Mouse (Mus musculus): ENCODE measurements at regions not wholly inside any gene's neighbourhood (a gene's known extent, or its start where the extent isn't known, plus 50 kb on each side); places are given as distances from the start of the nearest gene placed in this dataset.

GRCm38 (mm10) chr8:26816977-26817376, 160.1 kb upstream of the Zfp703 start:
- DNase-seq: no peak

- DNase-seq: no peak
These were observed 152.8 kb upstream of the Zfp703 start for GRCm38 (mm10) chr8:26824189-26824941.

GRCm38 (mm10) chr8:26828311-26828909, 148.7 kb upstream of the Zfp703 start:
- DNase-seq: no peak

DNA sequence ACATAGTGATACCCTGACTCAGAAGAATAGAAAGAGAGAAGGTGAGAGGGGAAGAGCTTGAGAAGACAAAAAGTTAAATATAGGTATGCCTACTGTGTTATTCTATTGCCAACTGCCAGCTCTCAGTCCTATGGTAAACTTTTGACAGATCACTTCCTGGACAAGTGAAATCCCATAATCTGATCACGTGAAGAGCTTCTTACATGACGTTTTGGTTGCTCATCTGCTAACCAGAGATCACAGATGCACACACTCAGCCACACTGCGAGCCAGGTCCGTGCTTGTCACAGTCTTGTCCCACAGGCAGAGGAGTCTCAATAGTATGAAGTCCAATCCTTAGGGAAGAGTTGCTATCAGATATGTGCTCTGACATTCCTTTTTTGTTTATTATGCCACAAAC, 147.8 kb upstream of the Zfp703 start:
- no peak for DNase-seq

DNA sequence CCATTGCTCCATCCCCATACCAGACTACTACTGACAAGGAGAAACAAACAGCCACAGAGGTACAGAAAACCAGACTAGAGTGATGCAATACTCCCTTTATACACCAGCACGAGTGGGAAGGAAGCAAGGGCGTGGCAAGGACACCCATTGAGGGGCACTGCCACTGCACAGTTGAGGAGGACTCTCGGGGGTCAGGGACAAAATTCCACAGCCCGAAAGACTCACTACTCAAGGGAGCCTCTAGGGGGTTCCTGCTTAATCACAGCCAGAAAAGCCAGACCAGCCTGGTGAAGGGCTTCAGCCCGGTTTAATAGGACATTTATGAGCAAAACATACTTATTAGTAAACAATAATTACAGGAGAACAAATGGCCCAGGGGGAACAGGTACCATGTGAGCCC, 146.0 kb upstream of the Zfp703 start:
- no peak for DNase-seq

DNA sequence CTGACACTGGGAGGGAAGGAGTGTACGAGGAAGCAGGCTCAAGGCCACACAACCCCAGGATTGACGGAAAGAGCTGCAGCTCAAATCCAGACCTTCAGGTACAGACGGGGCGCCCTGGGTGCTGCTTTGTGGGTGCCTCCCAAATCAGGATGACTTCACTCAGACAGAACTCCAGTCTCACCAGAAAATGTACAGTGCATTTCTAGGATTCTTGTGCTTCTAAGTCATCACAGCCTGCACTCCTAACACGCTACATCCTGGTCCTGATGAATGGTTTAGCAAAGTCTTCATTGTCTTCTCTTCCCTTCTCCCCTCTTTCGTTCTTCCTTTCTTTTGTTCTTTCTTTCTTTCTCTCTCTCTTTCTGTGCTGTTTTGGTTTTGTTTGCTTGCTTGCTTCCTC, 145.3 kb upstream of the Zfp703 start:
- no peak for DNase-seq

DNA sequence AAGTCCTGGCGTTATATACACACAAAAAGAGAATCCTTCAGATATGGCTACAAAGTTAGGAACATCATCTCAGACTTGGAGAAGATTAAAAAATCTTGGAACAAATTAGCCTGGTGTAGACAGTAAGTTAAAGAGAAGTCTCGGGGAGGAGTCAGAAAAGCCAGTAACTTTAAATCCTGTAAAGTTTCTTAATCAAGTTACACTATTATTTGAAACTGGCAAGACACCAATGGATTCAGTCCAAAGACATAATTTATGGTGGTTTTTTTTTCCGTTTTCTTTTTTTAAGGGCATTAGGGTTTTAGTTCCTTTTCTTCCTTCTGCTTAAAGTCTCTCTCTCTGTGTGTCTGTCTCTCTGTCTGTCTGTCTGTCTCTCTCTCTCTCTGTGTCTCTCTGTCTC, 144.6 kb upstream of the Zfp703 start:
- no peak for DNase-seq

- peak; percentile 64 for DNase-seq
These were observed 143.8 kb upstream of the Zfp703 start for GRCm38 (mm10) chr8:26833297-26833696.

- no peak for DNase-seq
These were observed 143.3 kb upstream of the Zfp703 start for GRCm38 (mm10) chr8:26833784-26834183.

DNA sequence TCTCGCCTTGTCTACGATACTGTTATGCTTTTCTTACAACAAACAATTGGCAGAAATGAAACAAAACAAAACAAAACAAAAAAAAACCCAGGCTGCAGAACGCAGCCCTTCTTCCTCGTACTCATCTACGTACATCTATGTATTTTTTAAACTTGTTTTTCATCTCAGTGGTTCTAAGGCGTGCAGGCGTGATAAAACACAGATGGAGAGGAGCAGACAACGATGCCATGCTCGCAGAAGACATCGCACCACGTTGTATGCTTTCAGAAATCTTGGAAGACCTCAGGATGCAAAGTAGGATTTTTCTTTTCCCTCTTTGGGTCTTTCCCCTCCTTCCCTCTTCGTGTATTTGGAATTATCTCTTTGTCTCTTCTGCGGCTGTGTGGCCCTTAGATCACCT, 142.5 kb upstream of the Zfp703 start:
- DNase-seq: no peak

GRCm38 (mm10) chr8:26835076-26835475, 142.0 kb upstream of the Zfp703 start:
- no peak for DNase-seq

- no peak for DNase-seq
These were observed 141.5 kb upstream of the Zfp703 start for GRCm38 (mm10) chr8:26835616-26836015.

DNA sequence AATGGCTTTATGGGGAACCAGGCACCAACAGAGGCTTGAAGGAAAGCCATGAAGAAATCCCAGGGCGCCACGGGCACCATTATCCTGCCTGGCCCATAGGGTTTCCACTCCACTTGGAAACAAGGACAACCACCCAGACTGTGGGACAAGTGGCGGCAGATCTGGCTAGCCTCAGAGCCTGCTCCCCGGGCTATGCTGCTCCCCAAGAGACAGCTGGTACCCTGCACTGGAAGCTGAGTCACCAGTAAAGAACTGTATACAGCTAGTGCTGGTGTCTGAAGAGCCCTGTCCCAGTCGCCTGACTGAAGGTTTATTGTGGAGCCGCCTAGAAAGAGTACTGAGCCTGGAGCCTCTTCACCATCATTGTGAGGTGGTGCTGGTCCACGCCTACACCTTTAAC, 140.6 kb upstream of the Zfp703 start:
- no peak for DNase-seq

- no peak for DNase-seq
These were observed 136.8 kb upstream of the Zfp703 start for GRCm38 (mm10) chr8:26840286-26840685.

- no peak for DNase-seq
These were observed 136.1 kb upstream of the Zfp703 start for GRCm38 (mm10) chr8:26840745-26841680.

DNA sequence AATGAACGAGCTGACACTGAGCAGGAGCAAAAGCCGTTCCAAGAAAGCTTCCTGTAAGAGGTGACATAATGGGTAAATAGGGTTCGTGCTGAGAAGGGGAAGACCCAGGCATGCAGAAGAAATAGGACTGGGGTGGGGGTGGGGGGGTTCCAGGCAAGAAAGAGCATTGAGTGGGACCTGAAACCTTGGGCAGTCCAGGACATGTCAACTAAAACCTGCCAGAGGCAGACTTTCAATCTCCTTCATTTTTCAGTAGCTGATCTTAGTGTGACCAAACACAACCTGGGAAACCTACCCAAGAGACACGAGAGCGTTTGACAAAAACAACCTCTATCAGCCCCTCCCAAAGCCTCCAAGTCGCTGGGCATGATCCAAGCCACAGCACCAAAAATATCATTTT, 133.4 kb upstream of the Zfp703 start:
- no peak for DNase-seq

GRCm38 (mm10) chr8:26844132-26844808, 132.9 kb upstream of the Zfp703 start:
- DNase-seq: peak; percentile 38

DNA sequence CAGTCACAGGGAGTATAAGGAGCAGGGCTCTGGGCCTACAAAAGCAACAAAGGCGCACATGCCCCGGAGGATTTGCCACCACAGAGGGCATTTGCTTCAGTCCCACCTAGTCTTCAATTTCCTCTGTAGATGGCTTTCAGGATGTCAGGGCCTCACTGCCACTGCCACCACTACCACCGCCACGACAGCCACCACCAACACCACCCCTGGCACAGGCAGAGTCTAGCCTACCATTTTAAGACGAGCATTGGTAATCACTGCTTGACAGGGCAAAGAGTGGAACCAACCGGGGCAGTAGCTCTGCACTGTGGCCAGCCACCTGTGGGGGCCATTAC, 132.3 kb upstream of the Zfp703 start:
- no peak for DNase-seq

- DNase-seq: peak; percentile 25
These were observed 131.5 kb upstream of the Zfp703 start for GRCm38 (mm10) chr8:26845481-26846194.

DNA sequence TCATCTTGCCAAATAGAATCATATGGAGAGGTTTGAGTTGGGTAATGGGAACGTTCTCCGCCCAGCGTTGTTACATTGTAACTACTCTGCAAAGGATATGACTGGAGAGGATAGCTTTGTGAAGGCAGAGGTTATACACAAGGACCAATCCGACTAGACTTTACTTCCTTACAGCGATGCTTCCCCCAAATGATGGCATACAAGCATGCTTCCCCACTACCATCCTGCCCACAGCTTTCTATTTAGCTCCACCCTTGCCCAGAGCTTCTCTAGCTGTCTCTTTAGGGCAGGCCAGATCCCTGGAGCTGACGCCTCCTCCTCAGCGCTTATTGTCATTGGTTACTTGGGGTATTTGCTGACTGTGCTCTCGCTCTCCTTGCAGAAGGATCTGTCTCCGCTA, 130.1 kb upstream of the Zfp703 start:
- DNase-seq: no peak

DNA sequence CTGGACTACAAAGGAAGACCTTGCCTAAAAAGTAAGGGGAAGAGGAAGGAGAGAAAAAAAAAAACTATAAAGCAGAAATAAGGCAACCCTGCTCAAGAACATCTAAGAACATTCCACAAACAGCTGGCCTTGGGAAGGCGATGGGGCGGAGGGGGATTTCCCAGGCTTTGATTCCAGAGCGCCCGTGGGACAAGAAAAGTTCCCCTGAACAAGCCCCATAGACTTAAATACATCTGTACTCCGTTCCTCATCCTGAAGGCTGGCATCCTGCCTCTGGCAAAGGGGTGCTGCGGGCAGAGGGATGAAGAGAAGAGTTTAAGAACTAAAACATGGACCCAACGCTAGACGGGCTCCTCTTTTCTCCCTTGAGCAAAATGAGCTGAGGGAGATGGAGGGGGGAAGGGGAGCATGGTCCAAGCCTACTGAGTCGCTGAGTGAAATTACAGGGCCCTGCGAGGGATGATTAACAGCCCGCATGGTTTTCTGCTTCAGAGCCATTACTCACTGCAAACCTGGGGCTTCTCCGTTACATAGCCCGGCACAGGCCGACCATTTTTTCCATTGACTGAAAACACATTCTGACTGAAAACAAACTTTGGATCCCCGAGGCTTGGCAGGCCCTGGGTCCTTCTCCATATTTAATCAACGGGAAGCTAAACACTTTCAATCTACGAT, 128.9 kb upstream of the Zfp703 start:
- peak; percentile 18 for DNase-seq

All from kidney, adult 9 months (tissue).